9 mouse cellular contexts compared by ENCODE assay signal in the genomic region with DNA sequence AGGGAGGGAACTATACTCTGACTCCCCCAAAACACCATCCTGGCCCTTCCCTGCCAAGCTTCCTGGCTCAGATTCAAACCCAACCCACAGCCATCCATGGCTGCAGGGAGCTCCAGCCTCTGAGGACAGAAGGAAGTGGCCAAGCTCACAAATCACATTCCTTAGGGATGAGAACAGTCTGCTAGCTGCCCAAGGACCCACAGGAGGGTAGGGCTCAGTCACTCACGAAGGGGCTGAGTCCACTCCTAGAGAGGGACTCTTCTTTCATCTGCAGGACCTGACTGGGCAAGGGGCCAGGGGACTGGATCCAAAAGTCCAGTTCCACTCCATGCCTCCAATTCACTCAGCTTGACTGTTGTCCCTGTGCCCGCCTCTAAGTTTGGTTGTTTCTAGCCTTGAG. TPM values are rescaled to one million over a fixed set of nuclear protein-coding genes. Genes with fewer than 3 reads are reported as not detected.
DNase-seq lines count a peak whose midpoint lies in the region; ATAC-seq and TF ChIP-seq lines count a peak whose summit lies in the region.
"Had no signal": no experiment of that assay in that cellular context is flagged by ENCODE, and none has a peak within 500 bp of the region (broad histone marks: within the 10 kb centered on the region; RNA-seq: fewer than 3 reads in every experiment).

No protein-coding gene starts in this region.

- peak; percentile 86 for DNase-seq in NIH3T3 (ENCODE audit: low read depth)
- DNase-seq in gastrocnemius, postnatal 10 days = peak; percentile 71
- peak; percentile 95 for DNase-seq in kidney, adult 11 months
- DNase-seq in lung, postnatal 0 days (ENCODE audit: low spot score) = peak; percentile 95
- DNase-seq in layer of hippocampus, postnatal 25 days (ENCODE audit: extremely low spot score in 1 of 2, low spot score in 1 of 2) = no peak

- no peak overlapping the region for H3K4me2 ChIP-seq in hindbrain, embryonic 15.5 days
- H3K4me2 ChIP-seq in hindbrain, embryonic 13.5 days = no peak overlapping the region
- no peak overlapping the region for H3K4me2 ChIP-seq in lung, postnatal 0 days (replicated peaks; ENCODE audit: low read depth, low read length)
- H3K4me2 ChIP-seq: neural tube, embryonic 12.5 days had no signal

- no peak overlapping the region for H3K9ac ChIP-seq in hindbrain, embryonic 15.5 days
- H3K9ac ChIP-seq in hindbrain, embryonic 13.5 days = no peak overlapping the region
- no peak overlapping the region for H3K9ac ChIP-seq in lung, postnatal 0 days (replicated peaks; ENCODE audit: low read depth)
- H3K9ac ChIP-seq: neural tube, embryonic 12.5 days had no signal

- no peaks in the 10 kb centered on the region for H3K9me3 ChIP-seq in hindbrain, embryonic 15.5 days
- H3K9me3 ChIP-seq in hindbrain, embryonic 13.5 days = no peaks in the 10 kb centered on the region
- no peaks in the 10 kb centered on the region for H3K9me3 ChIP-seq in lung, postnatal 0 days (ENCODE audit: low read length)
- H3K9me3 ChIP-seq: neural tube, embryonic 12.5 days had no signal

- peak; percentile 49; the same call in 1 of the 2 replicates for ATAC-seq in hindbrain, embryonic 15.5 days (ENCODE audit: low FRiP score, low read depth)
- no peak for ATAC-seq in hindbrain, embryonic 13.5 days (ENCODE audit: low FRiP score)
- ATAC-seq in lung, postnatal 0 days = peak; percentile 71
- ATAC-seq in megakaryocyte-erythroid progenitor cell, adult 5-6 weeks (replicated peaks; ENCODE audit: low FRiP score, low TSS enrichment, poor library complexity, severe bottlenecking) = no peak

- H3K36me3 ChIP-seq in hindbrain, embryonic 15.5 days = no peaks in the 10 kb centered on the region
- no peaks in the 10 kb centered on the region for H3K36me3 ChIP-seq in hindbrain, embryonic 13.5 days
- H3K36me3 ChIP-seq in lung, postnatal 0 days (ENCODE audit: insufficient read depth, low read length) = no peaks in the 10 kb centered on the region
- H3K36me3 ChIP-seq: neural tube, embryonic 12.5 days had no signal

- H3K4me1 ChIP-seq in hindbrain, embryonic 15.5 days (replicated peaks) = peaks cover 38% of the 10 kb centered on the region
- H3K4me1 ChIP-seq in hindbrain, embryonic 13.5 days (replicated peaks) = peaks cover 40% of the 10 kb centered on the region
- H3K4me1 ChIP-seq in lung, postnatal 0 days (ENCODE audit: insufficient read depth, low read depth, low read length) = peaks cover 33% of the 10 kb centered on the region

- WGBS in hindbrain, embryonic 15.5 days = 58% methylated on average over 2 of the region's 2 CpGs
- 62% methylated on average over 2 of the region's 2 CpGs for WGBS in hindbrain, embryonic 13.5 days
- 9% methylated on average over 2 of the region's 2 CpGs for WGBS in lung, postnatal 0 days

- peak overlapping the region; percentile 21 for H3K27ac ChIP-seq in hindbrain, embryonic 15.5 days (replicated peaks)
- no peak overlapping the region for H3K27ac ChIP-seq in hindbrain, embryonic 13.5 days
- H3K27ac ChIP-seq in lung, postnatal 0 days (ENCODE audit: low read length) = peak overlapping the region; percentile 99
- H3K27ac ChIP-seq: neural tube, embryonic 12.5 days had no signal

- no peak overlapping the region for H3K4me3 ChIP-seq in hindbrain, embryonic 15.5 days
- H3K4me3 ChIP-seq in hindbrain, embryonic 13.5 days = no peak overlapping the region
- H3K4me3 ChIP-seq in lung, postnatal 0 days (ENCODE audit: low read depth, low read length) = no peak overlapping the region
- H3K4me3 ChIP-seq: neural tube, embryonic 12.5 days had no signal

- peaks cover 54% of the 10 kb centered on the region for H3K27me3 ChIP-seq in hindbrain, embryonic 15.5 days
- H3K27me3 ChIP-seq in hindbrain, embryonic 13.5 days = peaks cover 74% of the 10 kb centered on the region
- H3K27me3 ChIP-seq in lung, postnatal 0 days (replicated peaks; ENCODE audit: insufficient read depth, low read length) = no peaks in the 10 kb centered on the region

- peak; percentile 84 for TF ChIP-seq EP300 in lung, postnatal 0 days (IDR thresholded peaks at IDR 0.05)

- TF ChIP-seq CTCF in lung, postnatal 0 days (IDR thresholded peaks at IDR 0.05) = no peak

RNA-seq across cellular contexts. Expression of a gene that starts 8.0 kb away (rescaled TPM):
- 3.7 and 4.8 TPM in 2 replicates for polyA plus RNA-seq in hindbrain, embryonic 15.5 days (2015; fragmentation: Nextera tagmentation; extraction: Ambion mirVana)
- 2.5 and 2.9 TPM in 2 replicates for polyA plus RNA-seq in hindbrain, embryonic 13.5 days (2015; fragmentation: Nextera tagmentation; extraction: Ambion mirVana)
- total RNA-seq in gastrocnemius, postnatal 10 days (2021) = 10 to 100 TPM in 1 of 2 experiments, 1 to 10 TPM in 1; 9.4 to 13.7 TPM
- 52.5 and 64.9 TPM in 2 replicates for polyA plus RNA-seq in lung, postnatal 0 days (2015; fragmentation: Nextera tagmentation; extraction: Ambion mirVana)
- 3.1 and 4.4 TPM in 2 replicates for total RNA-seq in megakaryocyte-erythroid progenitor cell, adult 5-6 weeks (2014; fragmentation: Nextera tagmentation)
- total RNA-seq in megakaryocyte-erythroid progenitor cell, adult 5-6 weeks (2017) = 39.2 and 50.6 TPM in 2 replicates
- 1 to 10 TPM; 7.6 to 7.7 TPM for total RNA-seq in layer of hippocampus, postnatal 25 days (2021)

RNA-seq across cellular contexts. Expression of a gene that starts 11.2 kb away (rescaled TPM):
- not detected in 2 replicates for polyA plus RNA-seq in hindbrain, embryonic 15.5 days (2015; fragmentation: Nextera tagmentation; extraction: Ambion mirVana)
- not detected in 2 replicates for polyA plus RNA-seq in hindbrain, embryonic 13.5 days (2015; fragmentation: Nextera tagmentation; extraction: Ambion mirVana)
- total RNA-seq in gastrocnemius, postnatal 10 days (2021) = under 1 TPM; 0.26 to 0.70 TPM
- 0.46 and 0.61 TPM in 2 replicates for polyA plus RNA-seq in lung, postnatal 0 days (2015; fragmentation: Nextera tagmentation; extraction: Ambion mirVana)
- total RNA-seq in megakaryocyte-erythroid progenitor cell, adult 5-6 weeks (2014; fragmentation: Nextera tagmentation) = not detected in 2 replicates
- total RNA-seq in megakaryocyte-erythroid progenitor cell, adult 5-6 weeks (2017) = 0.89 TPM in 1 of 2 replicates, not detected in the other
- 1 to 10 TPM; 1.0 to 1.8 TPM for total RNA-seq in layer of hippocampus, postnatal 25 days (2021)
- polyA plus RNA-seq: neural tube, embryonic 12.5 days had no signal

RNA-seq across cellular contexts. Expression of a gene that starts 41.2 kb away (rescaled TPM):
- polyA plus RNA-seq in hindbrain, embryonic 15.5 days (2015; fragmentation: Nextera tagmentation; extraction: Ambion mirVana) = not detected in 2 replicates
- not detected in 2 replicates for polyA plus RNA-seq in hindbrain, embryonic 13.5 days (2015; fragmentation: Nextera tagmentation; extraction: Ambion mirVana)
- not detected for total RNA-seq in gastrocnemius, postnatal 10 days (2021)
- polyA plus RNA-seq in lung, postnatal 0 days (2015; fragmentation: Nextera tagmentation; extraction: Ambion mirVana) = not detected in 2 replicates
- not detected in 2 replicates for total RNA-seq in megakaryocyte-erythroid progenitor cell, adult 5-6 weeks (2014; fragmentation: Nextera tagmentation)
- total RNA-seq in megakaryocyte-erythroid progenitor cell, adult 5-6 weeks (2017) = not detected in 2 replicates
- total RNA-seq in layer of hippocampus, postnatal 25 days (2021) = not detected
- polyA plus RNA-seq: neural tube, embryonic 12.5 days had no signal

RNA-seq across cellular contexts. Expression of a gene that starts 54.7 kb away (rescaled TPM):
- polyA plus RNA-seq in hindbrain, embryonic 15.5 days (2015; fragmentation: Nextera tagmentation; extraction: Ambion mirVana) = 12.2 and 12.3 TPM in 2 replicates
- polyA plus RNA-seq in hindbrain, embryonic 13.5 days (2015; fragmentation: Nextera tagmentation; extraction: Ambion mirVana) = 12.4 and 12.7 TPM in 2 replicates
- total RNA-seq in gastrocnemius, postnatal 10 days (2021) = 10 to 100 TPM in 1 of 2 experiments, 1 to 10 TPM in 1; 7.9 to 10.1 TPM
- polyA plus RNA-seq in lung, postnatal 0 days (2015; fragmentation: Nextera tagmentation; extraction: Ambion mirVana) = 18.1 and 19.4 TPM in 2 replicates
- total RNA-seq in megakaryocyte-erythroid progenitor cell, adult 5-6 weeks (2014; fragmentation: Nextera tagmentation) = 53.6 and 58.6 TPM in 2 replicates
- total RNA-seq in megakaryocyte-erythroid progenitor cell, adult 5-6 weeks (2017) = 91.4 and 110 TPM in 2 replicates
- 10 to 100 TPM; 10.7 to 13.0 TPM for total RNA-seq in layer of hippocampus, postnatal 25 days (2021)

Comparison
In these comparisons a context has a peak if more than half of its experiments do, and no peak if none do; other contexts are left out.
1. ATAC-seq: peak in hindbrain, embryonic 15.5 days (single experiment) and lung, postnatal 0 days (single experiment); none in hindbrain, embryonic 13.5 days (single experiment) and megakaryocyte-erythroid progenitor cell, adult 5-6 weeks (single experiment).
2. DNase-seq: peak in NIH3T3 (single experiment), gastrocnemius, postnatal 10 days (single experiment), kidney, adult 11 months (single experiment) and lung, postnatal 0 days (single experiment); none in layer of hippocampus, postnatal 25 days (0 of 2).